Mouse (Mus musculus) heart, embryonic 15.5 days (tissue): ENCODE results near the gene Mpo. TPM values are rescaled to one million over a fixed set of nuclear protein-coding genes. Genes with fewer than 3 reads are reported as not detected.
A peak's percentile ranks its signal among the peaks of the same experiment; 100 is the strongest.

ENCODE experiments used
- ATAC-seq: fragments of 200-750 bp; cut with Nextera tagmentation; replicated peaks from 2 replicates; pipeline ENCODE4 v1.8.0; 2017; ENCODE audit warnings: low read depth, moderate TSS enrichment; ENCODE audit not compliant: insufficient number of reproducible peaks, insufficient read depth, low FRiP score
- H3K27ac ChIP-seq: fragments of 300-500 bp; sonication (generic); 2 replicates; pipeline ENCODE4 v1.5.1; 2015; ENCODE audit warnings: mild to moderate bottlenecking, inconsistent platforms
- H3K27me3 ChIP-seq: fragments of 300-500 bp; sonication (generic); 2 replicates; pipeline ENCODE4 v1.6.1; 2015; ENCODE audit warnings: inconsistent platforms
- H3K36me3 ChIP-seq: fragments of 300-500 bp; sonication (generic); 2 replicates; pipeline ENCODE4 v1.6.1; 2015; ENCODE audit warnings: mild to moderate bottlenecking, inconsistent platforms
- H3K4me1 ChIP-seq: fragments of 300-500 bp; sonication (generic); replicated peaks from 2 replicates; pipeline ENCODE4 v1.6.1; 2015; ENCODE audit warnings: inconsistent platforms
- H3K4me2 ChIP-seq: fragments of 300-500 bp; sonication (generic); 2 replicates; pipeline ENCODE4 v1.6.1; 2015; ENCODE audit warnings: inconsistent platforms, mild to moderate bottlenecking, moderate library complexity
- H3K4me3 ChIP-seq: fragments of 300-500 bp; sonication (generic); 2 replicates; pipeline ENCODE4 v1.5.1; 2015; ENCODE audit warnings: mild to moderate bottlenecking, inconsistent platforms
- H3K9ac ChIP-seq: fragments of 300-500 bp; sonication (generic); 2 replicates; pipeline ENCODE4 v1.6.1; 2015; ENCODE audit warnings: mild to moderate bottlenecking, inconsistent platforms
- H3K9me3 ChIP-seq: fragments of 300-500 bp; sonication (generic); replicated peaks from 2 replicates; pipeline ENCODE4 v1.6.1; 2016; ENCODE audit warnings: inconsistent platforms
- WGBS: fragments of 180-500 bp; shearing (Covaris S2); methylation state at CpG from one replicate; pipeline ENCODE4 v1.1.7; 2015; ENCODE audit warnings: mixed read lengths; 5-methylcytosine and 5-hydroxymethylcytosine counted together
- polyA plus RNA-seq: library from polyadenylated mRNA; unstranded; fragments of >200 nt; fragmentation: Nextera tagmentation; extraction: Ambion mirVana; gene quantifications from 2 replicates; pipeline ENCODE4 v1.2.1, GENCODE M21; 2015

Mpo gene
- polyA plus RNA-seq, 1 experiment from 2014 or later = 0.69 TPM

DNA sequence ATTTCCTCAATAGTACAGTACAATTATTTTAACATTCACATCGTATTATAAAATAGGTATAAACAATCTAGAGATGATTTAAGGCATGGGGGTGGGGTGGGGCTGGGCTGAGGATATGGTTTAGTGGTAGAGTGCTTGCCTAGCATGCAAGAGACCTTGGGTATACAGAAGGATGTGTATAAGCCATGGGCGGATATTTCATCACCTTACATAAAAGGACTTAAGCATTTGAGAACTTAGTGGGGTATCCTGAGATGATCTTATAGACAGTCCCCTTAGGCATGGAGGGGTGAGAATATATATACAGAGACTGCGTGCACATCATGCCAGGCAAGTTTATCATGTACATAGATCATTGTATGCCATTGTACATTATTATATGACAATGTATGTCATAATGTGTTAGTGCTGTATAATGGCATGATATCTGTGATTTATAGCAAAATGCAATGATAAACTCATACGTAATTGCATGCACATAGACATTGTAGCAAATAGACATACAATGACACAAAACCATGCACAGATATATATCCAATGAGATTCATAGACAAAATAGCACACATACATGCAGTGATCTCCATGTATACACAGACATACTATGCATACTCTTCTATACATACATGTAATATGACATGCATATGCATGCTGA lies 34.3 kb upstream of the Mpo start:
- no peak overlapping the region for H3K27ac ChIP-seq
- H3K4me2 ChIP-seq = no peak overlapping the region
- H3K4me3 ChIP-seq = no peak overlapping the region
- peaks cover 52% of the 10 kb centered on the region for H3K27me3 ChIP-seq
- H3K4me1 ChIP-seq = peaks cover 8% of the 10 kb centered on the region
- ATAC-seq = no peak
- WGBS = 66% methylated on average over 4 of the region's 4 CpGs
- H3K9ac ChIP-seq = no peak overlapping the region
- no peaks in the 10 kb centered on the region for H3K36me3 ChIP-seq
- no peaks in the 10 kb centered on the region for H3K9me3 ChIP-seq

DNA sequence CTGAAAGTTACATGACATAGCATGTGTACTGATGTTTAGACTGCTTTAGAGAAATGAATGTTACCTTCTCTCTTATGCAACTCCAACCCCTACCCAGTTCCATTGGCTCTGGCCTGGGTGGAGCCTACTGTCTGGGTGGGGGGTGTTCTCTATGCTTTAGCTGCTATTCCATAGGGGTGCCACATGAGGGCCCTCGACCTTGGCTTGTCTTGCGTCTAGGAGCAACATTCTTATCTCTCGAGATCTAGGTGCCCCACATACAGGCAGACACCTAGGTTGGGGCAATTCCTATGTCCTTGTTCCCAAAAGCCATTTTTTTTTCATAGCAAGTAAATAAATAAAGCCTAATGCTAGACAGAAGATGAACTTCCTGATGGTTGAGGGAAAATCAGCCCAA lies 33.8 kb upstream of the Mpo start:
- Histone ChIP-seq H3K27ac (no peak overlapping the region), H3K4me2 (no peak overlapping the region), H3K9me3 (no peaks in the 10 kb centered on the region), H3K4me1 (peaks cover 13% of the 10 kb centered on the region), H3K27me3 (peaks cover 57% of the 10 kb centered on the region), H3K9ac (no peak overlapping the region), H3K36me3 (no peaks in the 10 kb centered on the region), H3K4me3 (no peak overlapping the region)
- 10% methylated on average over 3 of the region's 3 CpGs for WGBS
- no peak for ATAC-seq

DNA sequence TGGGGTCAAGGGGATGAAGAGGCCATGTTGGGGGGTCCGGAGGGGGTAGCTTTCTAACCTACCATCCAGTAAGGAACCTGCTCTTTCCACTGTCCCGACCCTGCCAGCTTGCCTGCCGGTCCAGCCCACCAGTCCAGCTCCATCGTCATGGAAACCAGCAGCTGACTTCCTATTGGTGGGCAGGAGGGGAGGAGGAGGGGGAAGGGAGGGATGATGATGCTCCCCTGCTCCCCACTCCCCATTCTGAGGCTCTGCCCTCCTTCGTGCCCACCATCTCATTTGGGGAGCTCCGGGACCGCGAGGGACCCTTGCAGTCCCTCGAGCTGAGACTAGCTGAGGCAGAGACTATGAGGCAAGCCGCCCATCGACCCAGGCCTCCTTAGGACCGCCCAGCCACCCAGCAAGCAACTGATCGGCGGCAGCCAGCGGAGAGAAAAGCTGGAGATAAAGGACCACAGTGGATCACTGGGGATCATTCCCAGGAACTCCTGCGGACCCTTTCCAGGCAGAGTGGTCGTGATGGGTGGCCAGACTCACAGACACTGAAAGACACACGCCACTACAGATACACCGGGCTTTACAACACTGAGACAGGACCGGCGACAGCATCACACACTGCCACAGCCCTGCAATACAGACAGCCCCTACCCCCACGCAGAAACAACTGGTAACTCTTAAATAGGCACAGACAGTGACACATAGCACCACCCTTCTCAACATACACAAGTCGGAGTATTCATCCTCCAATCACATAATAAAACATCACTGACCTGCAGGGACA lies 32.9 kb upstream of the Mpo start, which contains the start of gene Tspoap1:
Tspoap1 (plus strand) TSS at position 241 of the 781 bp plus-strand sequence.
- H3K27me3 ChIP-seq = peaks cover 66% of the 10 kb centered on the region
- H3K27ac ChIP-seq = no peak within 1 kb of the TSS
- no peak within 1 kb of the TSS for H3K9ac ChIP-seq
- no peak for ATAC-seq
- H3K4me1 ChIP-seq = peaks cover 15% of the 10 kb centered on the region
- H3K4me3 ChIP-seq = no peak within 1 kb of the TSS
- no peaks in the 10 kb centered on the region for H3K36me3 ChIP-seq
- H3K4me2 ChIP-seq = no peak within 1 kb of the TSS
- no peaks in the 10 kb centered on the region for H3K9me3 ChIP-seq
- 7% methylated on average over 23 of the region's 23 CpGs for WGBS

DNA sequence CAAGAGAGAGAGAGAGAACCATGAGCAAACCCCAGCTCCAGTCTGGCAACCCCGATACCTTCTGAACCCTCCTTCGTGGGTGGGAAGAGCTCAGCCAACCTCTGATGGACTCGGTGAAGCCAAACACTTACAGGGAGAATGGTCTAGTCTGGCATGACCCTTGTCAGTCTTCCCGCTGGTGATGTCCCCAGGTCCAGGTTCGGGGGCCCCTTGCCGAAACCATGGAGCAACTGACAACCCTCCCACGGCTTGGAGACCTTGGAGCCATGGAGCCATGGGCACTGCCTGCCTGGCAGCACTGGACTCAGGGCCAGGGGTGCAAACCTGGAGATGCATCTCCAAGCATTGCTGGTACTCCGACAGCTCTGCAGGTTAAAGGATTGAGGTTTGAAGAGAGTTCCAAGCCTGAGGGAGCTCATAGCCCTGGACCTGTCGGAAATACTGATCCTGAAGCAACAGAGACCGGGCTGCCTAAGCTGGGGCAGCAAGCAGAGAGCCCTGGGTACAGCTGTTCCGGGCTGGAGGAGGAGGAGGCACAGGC lies 32.1 kb upstream of the Mpo start:
- Histone ChIP-seq H3K36me3 (no peaks in the 10 kb centered on the region), H3K9ac (no peak overlapping the region), H3K27ac (no peak overlapping the region), H3K27me3 (peaks cover 73% of the 10 kb centered on the region), H3K4me2 (no peak overlapping the region), H3K9me3 (no peaks in the 10 kb centered on the region), H3K4me3 (no peak overlapping the region), H3K4me1 (peaks cover 15% of the 10 kb centered on the region)
- 65% methylated on average over 11 of the region's 11 CpGs for WGBS
- no peak for ATAC-seq

DNA sequence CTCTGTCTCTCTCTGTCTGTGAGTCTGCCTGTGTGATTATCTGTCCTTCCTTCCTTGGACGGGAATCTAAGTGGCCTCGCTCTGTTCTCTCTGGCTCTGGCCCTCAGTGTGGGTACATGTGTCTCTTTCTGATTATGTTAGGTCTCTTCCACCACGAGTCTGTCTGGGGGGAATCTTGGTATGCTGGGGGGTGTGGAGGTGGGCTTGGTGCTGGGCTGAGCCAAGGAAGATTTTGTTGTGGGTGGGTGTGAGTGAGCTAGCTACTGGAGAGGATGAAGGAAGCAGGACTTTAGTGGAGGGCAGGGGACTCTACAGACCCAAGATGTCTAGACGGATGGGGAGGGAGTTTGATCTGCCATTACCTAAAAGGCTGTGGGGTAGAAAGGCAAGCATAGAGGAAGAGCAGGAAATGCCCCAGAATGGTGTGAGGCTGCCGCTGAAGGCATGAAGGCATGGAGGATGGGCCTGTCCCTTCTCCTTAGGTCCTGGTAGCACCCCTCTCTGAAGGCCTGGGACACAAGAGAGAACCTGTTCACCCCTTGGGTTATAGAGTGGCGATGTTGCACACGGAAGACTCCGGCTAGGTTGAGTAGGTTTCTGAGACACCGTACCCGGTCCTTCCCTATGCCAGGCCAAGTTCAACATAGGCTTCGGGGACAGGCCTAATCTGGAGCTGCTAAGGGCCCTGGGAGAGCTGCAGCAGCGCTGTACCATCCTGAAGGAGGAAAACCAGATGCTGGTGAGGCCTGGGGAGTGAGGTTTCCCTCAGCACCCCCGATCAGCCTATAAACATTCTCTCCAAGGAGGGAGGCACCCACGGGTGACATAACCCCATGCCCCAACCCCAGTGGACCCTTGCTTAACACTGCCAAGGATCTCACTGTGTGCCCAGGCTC lies 31.3 kb upstream of the Mpo start:
- no peaks in the 10 kb centered on the region for H3K36me3 ChIP-seq
- 69% methylated on average over 14 of the region's 14 CpGs for WGBS
- no peaks in the 10 kb centered on the region for H3K9me3 ChIP-seq
- H3K9ac ChIP-seq = no peak overlapping the region
- H3K4me2 ChIP-seq = no peak overlapping the region
- H3K4me3 ChIP-seq = no peak overlapping the region
- no peak overlapping the region for H3K27ac ChIP-seq
- H3K27me3 ChIP-seq = peaks cover 81% of the 10 kb centered on the region
- no peak for ATAC-seq
- peaks cover 15% of the 10 kb centered on the region for H3K4me1 ChIP-seq

DNA sequence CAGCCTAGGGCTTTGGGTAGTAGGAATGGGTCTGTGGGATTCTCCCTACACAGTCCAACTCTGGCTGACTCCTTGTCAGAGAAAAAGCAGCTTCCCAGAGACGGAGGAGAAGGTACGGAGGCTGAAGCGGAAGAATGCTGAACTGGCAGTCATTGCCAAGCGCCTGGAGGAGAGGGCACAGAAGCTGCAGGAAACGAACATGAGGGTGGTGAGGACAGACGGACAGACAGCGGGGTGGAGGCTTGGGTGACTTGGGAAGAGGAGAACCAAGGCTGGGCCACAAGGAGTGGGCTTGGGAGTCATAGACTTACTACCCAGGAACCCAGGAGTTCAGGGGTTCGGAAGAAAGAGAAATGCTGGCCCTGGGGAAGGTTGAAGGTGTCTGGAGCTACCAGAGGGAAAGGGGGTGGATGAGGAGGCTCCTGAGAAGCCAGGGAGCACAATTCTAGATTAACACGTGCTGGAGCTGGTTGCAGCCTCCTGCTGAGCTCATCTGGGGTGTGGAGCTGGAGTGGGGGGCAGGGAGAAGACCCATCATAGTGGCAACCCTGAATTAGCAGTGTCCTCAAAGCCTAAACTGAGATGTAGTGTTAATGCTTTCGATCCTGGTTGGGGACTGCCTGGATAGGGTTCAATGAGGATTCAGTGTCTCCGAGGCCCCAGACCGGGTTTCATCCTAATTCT lies 30.5 kb upstream of the Mpo start:
- Histone ChIP-seq H3K4me3 (0 out of 2 replicates have a peak overlapping the region, but pooled peaks have one; percentile 48), H3K9me3 (no peaks in the 10 kb centered on the region), H3K27me3 (peaks cover 89% of the 10 kb centered on the region), H3K27ac (no peak overlapping the region), H3K4me2 (peak overlapping the region; percentile 79; the same call in 1 of the 2 replicates), H3K4me1 (peaks cover 15% of the 10 kb centered on the region), H3K36me3 (no peaks in the 10 kb centered on the region), H3K9ac (no peak overlapping the region)
- no peak for ATAC-seq
- WGBS = 42% methylated on average over 12 of the region's 12 CpGs

DNA sequence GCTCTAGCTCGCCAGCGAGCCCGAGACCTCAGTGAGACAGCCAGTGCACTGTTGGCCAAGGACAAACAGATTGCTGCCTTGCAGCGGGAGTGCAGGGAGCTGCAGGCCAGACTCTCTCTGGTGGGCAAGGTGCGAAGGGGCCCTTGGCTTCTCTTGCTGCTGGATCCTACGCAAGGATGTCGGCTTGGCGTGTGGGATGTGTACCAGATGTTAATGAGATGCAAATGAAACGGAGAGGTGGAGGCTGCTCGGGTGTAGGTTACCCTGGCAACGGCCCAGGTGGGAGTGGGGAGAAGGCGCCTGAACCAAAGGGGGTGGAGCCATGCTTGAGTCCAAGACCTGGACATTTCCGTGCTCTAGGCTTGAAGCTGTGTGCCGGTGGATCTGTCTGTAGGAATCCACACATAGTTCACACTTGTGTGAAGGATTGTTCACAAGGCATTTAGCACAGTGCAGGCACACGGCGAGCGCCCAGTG lies 29.8 kb upstream of the Mpo start:
- H3K4me1 ChIP-seq = peaks cover 15% of the 10 kb centered on the region
- H3K4me3 ChIP-seq = peak overlapping the region; percentile 48
- ATAC-seq = no peak
- peak overlapping the region; percentile 28; the same call in 1 of the 2 replicates for H3K9ac ChIP-seq
- no peaks in the 10 kb centered on the region for H3K36me3 ChIP-seq
- H3K27ac ChIP-seq = no peak overlapping the region
- peak overlapping the region; percentile 79 for H3K4me2 ChIP-seq
- WGBS = 3% methylated on average over 17 of the region's 17 CpGs
- H3K9me3 ChIP-seq = no peaks in the 10 kb centered on the region
- peaks cover 96% of the 10 kb centered on the region for H3K27me3 ChIP-seq

DNA sequence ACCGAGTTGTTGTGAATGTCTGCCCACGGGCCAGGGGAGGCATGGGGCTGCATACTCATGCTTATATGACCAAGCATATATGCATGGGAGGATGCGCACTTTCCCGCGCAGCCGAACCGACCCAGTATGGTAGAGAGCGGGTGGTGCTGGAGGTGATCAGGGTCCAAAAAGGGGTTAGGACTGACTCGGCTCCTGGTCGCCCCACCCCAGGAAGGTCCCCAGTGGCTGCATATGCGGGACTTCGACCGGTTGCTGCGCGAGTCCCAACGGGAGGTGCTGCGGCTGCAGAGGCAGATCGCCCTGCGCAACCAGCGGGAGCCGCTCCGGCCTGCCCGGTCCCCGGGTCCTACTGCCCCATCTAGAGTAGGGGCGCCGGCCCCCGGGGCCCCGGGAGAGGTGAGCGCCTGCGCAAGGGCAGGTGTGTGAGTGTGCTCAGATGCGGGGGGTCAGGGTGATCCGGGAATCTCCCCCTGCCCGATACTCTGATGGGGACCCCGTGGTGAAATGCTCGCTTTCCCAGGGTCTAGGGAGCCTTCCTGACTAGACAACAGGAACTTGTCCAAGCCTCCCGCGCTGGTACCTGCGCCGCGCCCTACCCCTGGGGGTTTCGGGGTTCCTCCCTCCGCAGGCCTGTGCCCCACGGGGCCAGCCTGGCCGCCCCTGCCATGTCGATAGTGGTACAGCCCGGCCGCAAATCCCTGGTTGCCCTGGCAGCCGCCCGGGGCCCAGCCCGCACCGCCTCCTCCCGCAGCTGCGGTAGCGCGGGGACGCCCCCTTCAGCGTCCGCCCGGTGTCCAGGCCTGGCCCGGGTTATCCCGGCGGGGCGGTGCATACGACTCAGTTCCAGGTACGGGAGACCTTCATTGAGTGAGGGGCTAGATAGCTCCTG lies 29.1 kb upstream of the Mpo start:
- Histone ChIP-seq H3K27ac (no peak overlapping the region), H3K4me2 (peak overlapping the region; percentile 79), H3K36me3 (no peaks in the 10 kb centered on the region), H3K4me3 (peak overlapping the region; percentile 48), H3K27me3 (peaks cover 93% of the 10 kb centered on the region), H3K9ac (peak overlapping the region; percentile 28; the same call in 1 of the 2 replicates), H3K9me3 (no peaks in the 10 kb centered on the region), H3K4me1 (peaks cover 15% of the 10 kb centered on the region)
- 0 out of 2 replicates have a peak, but pooled peaks have one; percentile 21 for ATAC-seq
- WGBS = under 1% methylated on average over 65 of the region's 65 CpGs

DNA sequence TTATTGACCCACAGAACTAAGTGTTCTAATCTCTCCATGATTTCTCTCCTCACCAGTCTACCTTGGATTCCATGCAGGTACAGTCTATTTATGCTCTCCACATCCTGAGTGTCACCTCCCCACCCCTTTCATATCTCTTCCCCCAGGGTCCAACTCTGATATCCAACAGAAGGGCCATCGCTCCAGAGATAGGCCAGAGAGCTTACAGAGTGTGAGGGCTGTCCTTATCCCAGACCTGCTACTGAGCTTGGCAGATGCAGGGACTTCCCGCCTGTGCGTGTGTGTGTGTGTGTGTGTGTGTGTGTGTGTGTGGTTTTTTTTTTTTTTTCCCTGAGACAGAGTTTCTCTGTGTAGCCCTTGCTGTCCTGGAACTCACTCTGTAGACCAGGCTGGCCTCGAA lies 24.6 kb upstream of the Mpo start:
- Histone ChIP-seq H3K36me3 (no peaks in the 10 kb centered on the region), H3K4me3 (no peak overlapping the region), H3K4me2 (no peak overlapping the region), H3K27ac (no peak overlapping the region), H3K9me3 (no peaks in the 10 kb centered on the region), H3K4me1 (peaks cover 10% of the 10 kb centered on the region), H3K27me3 (peaks cover 50% of the 10 kb centered on the region), H3K9ac (no peak overlapping the region)
- 72% methylated on average over 4 of the region's 4 CpGs for WGBS
- no peak for ATAC-seq

DNA sequence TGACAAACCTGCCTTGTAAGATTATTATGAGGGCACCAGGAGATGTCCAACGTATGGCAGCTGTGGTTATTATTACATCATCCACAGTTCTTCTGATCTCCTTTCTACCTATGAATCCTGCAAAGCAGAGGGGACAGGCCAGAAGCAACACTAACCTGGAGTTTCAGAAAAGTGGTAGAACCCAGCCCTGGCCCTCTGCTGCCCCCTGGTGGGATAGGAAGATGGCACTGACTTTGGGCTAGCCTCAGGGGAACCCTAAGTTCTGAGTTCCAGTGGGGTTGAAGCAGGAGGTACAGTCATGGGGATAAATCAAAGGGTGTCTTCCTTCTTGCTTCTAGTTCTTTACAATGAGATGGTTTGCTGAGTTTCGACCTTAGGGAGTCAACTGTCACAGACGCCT lies 22.4 kb upstream of the Mpo start:
- Histone ChIP-seq H3K27me3 (peaks cover 37% of the 10 kb centered on the region), H3K9ac (no peak overlapping the region), H3K36me3 (no peaks in the 10 kb centered on the region), H3K4me2 (no peak overlapping the region), H3K9me3 (no peaks in the 10 kb centered on the region), H3K4me3 (no peak overlapping the region), H3K27ac (no peak overlapping the region), H3K4me1 (no peaks in the 10 kb centered on the region)
- ATAC-seq = no peak
- 50% methylated on average over 3 of the region's 3 CpGs for WGBS
